Mouse (Mus musculus) embryo, embryonic 9.5 days (tissue): ENCODE measurements around the gene Cbx1.
A peak's percentile ranks its signal among the peaks of the same experiment; 100 is the strongest.
"Not testable (repeated sequence)": the region's sequence is repeated elsewhere in the genome, so short reads cannot be mapped to it uniquely, and the experiment has no call there.

ENCODE experiments used
- DNase-seq: peaks from one replicate; pipeline ENCODE4 v3.0.0-alpha.2; 2017; ENCODE audit errors: extremely low spot score

The Cbx1 gene

GRCm38 (mm10) chr11:96837298-96837697, 48.4 kb downstream of the Cbx1 start:
- DNase-seq, result no peak

- DNase-seq, result no peak
Observed at GRCm38 (mm10) chr11:96838341-96838740, 49.4 kb downstream of the Cbx1 start.

- DNase-seq, result no peak
Observed at GRCm38 (mm10) chr11:96839428-96839827, 50.5 kb downstream of the Cbx1 start.

- no peak for DNase-seq
Observed at GRCm38 (mm10) chr11:96839877-96840276, 51.0 kb downstream of the Cbx1 start.

- DNase-seq, result no peak
Observed at GRCm38 (mm10) chr11:96840290-96840689, 51.4 kb downstream of the Cbx1 start.

GRCm38 (mm10) chr11:96843627-96844026, 54.7 kb downstream of the Cbx1 start:
- DNase-seq, result no peak

- DNase-seq, result peak; percentile 50
Observed at GRCm38 (mm10) chr11:96847240-96847639, 58.3 kb downstream of the Cbx1 start.

GRCm38 (mm10) chr11:96848694-96849093, 59.8 kb downstream of the Cbx1 start:
- DNase-seq, result no peak

GRCm38 (mm10) chr11:96849145-96849544, 60.2 kb downstream of the Cbx1 start:
- not testable (repeated sequence) for DNase-seq

- peak; percentile 74 for DNase-seq
Observed at GRCm38 (mm10) chr11:96849681-96850467, 60.9 kb downstream of the Cbx1 start, which contains the start of gene Copz2. Gene Copz2 (plus strand): TSS chr11:96849870.

GRCm38 (mm10) chr11:96857446-96857845, 68.5 kb downstream of the Cbx1 start:
- no peak for DNase-seq
